Mouse (Mus musculus) intestine, postnatal 0 days (tissue): ENCODE data around the gene Padi1. TPM values are rescaled to one million over a fixed set of nuclear protein-coding genes. Genes with fewer than 3 reads are reported as not detected.

Experiments
- ATAC-seq: fragments of 200-750 bp; cut with Nextera tagmentation; 2 replicates; pipeline ENCODE4 v1.8.0; 2017; ENCODE audit warnings: mild to moderate bottlenecking, moderate TSS enrichment, moderate library complexity
- H3K27ac ChIP-seq: fragments of 300-500 bp; sonication (generic); 2 replicates; pipeline ENCODE4 v1.5.1; 2014; ENCODE audit warnings: mild to moderate bottlenecking, low read depth, low read length, moderate library complexity
- H3K27me3 ChIP-seq: fragments of 300-500 bp; sonication (generic); replicated peaks from 2 replicates; pipeline ENCODE4 v1.6.1; 2014; ENCODE audit warnings: low read length, mixed read lengths; ENCODE audit not compliant: control insufficient read depth, insufficient read depth
- H3K36me3 ChIP-seq: fragments of 300-500 bp; sonication (generic); 2 replicates; pipeline ENCODE4 v1.6.1; 2014; ENCODE audit warnings: mild to moderate bottlenecking, moderate library complexity; ENCODE audit not compliant: control insufficient read depth, insufficient read depth
- H3K4me1 ChIP-seq: fragments of 300-500 bp; sonication (generic); replicated peaks from 2 replicates; pipeline ENCODE4 v1.6.1; 2014; ENCODE audit warnings: antibody characterized with exemption, low read length, mixed read lengths; ENCODE audit not compliant: control insufficient read depth, insufficient read depth
- H3K4me2 ChIP-seq: fragments of 300-500 bp; sonication (generic); replicated peaks from 2 replicates; pipeline ENCODE4 v1.6.1; 2014; ENCODE audit warnings: low read depth, mild to moderate bottlenecking, moderate library complexity
- H3K4me3 ChIP-seq: fragments of 300-500 bp; sonication (generic); 2 replicates; pipeline ENCODE4 v1.5.1; 2014; ENCODE audit warnings: low read depth, low read length
- H3K9ac ChIP-seq: fragments of 300-500 bp; sonication (generic); 2 replicates; pipeline ENCODE4 v1.6.1; 2014; ENCODE audit warnings: mild to moderate bottlenecking, low read depth, low read length
- H3K9me3 ChIP-seq: fragments of 300-500 bp; sonication (generic); 2 replicates; pipeline ENCODE4 v1.6.1; 2016; ENCODE audit warnings: mixed run types; ENCODE audit not compliant: control insufficient read depth
- CTCF ChIP-seq: sonication (generic); IDR thresholded peaks from 2 replicates; pipeline ENCODE4 v1.5.1; 2016; ENCODE audit warnings: low read depth, mild to moderate bottlenecking, control low read depth, antibody characterized with exemption, moderate library complexity
- WGBS: fragments of 180-500 bp; shearing (Covaris S2); extraction: QIAGEN DNeasy Blood & Tissue Kit; methylation state at CpG from one replicate; pipeline ENCODE4 v1.1.7; 2014; 5-methylcytosine and 5-hydroxymethylcytosine counted together
- polyA plus RNA-seq: library from polyadenylated mRNA; unstranded; fragments of >200 nt; fragmentation: Nextera tagmentation; extraction: Ambion mirVana; gene quantifications from 2 replicates; pipeline ENCODE4 v1.2.1, GENCODE M21; 2015

Padi1 gene
- polyA plus RNA-seq, 1 experiment from 2014 or later, result 0.47 TPM

- no peaks in the 10 kb centered on the region for H3K27me3 ChIP-seq
- no peak overlapping the region for H3K27ac ChIP-seq
- no peak for TF ChIP-seq CTCF
- no peak overlapping the region for H3K4me3 ChIP-seq
- no peaks in the 10 kb centered on the region for H3K9me3 ChIP-seq
- no peaks in the 10 kb centered on the region; the same call in 1 of the 2 replicates for H3K4me1 ChIP-seq
- no peak overlapping the region for H3K4me2 ChIP-seq
- no peak overlapping the region for H3K9ac ChIP-seq
- H3K36me3 ChIP-seq, result no peaks in the 10 kb centered on the region
- WGBS, result 12% methylated on average over 4 of the region's 4 CpGs
- no peak for ATAC-seq
These were observed 74.5 kb downstream of the Padi1 start for GRCm38 (mm10) chr4:140771091-140771490.

GRCm38 (mm10) chr4:140770433-140770832, 75.1 kb downstream of the Padi1 start:
- 7% methylated on average over 13 of the region's 13 CpGs for WGBS
- H3K4me1 ChIP-seq, result no peaks in the 10 kb centered on the region; the same call in 1 of the 2 replicates
- no peak overlapping the region for H3K9ac ChIP-seq
- no peak overlapping the region for H3K27ac ChIP-seq
- H3K27me3 ChIP-seq, result no peaks in the 10 kb centered on the region
- H3K4me2 ChIP-seq, result peak overlapping the region; percentile 40
- no peaks in the 10 kb centered on the region for H3K36me3 ChIP-seq
- H3K9me3 ChIP-seq, result no peaks in the 10 kb centered on the region
- no peak for TF ChIP-seq CTCF
- H3K4me3 ChIP-seq, result peak overlapping the region; percentile 29
- ATAC-seq, result peak; percentile 50

- 74% methylated on average over 5 of the region's 5 CpGs for WGBS
- Histone ChIP-seq H3K4me1 (no peaks in the 10 kb centered on the region; the same call in 1 of the 2 replicates), H3K27ac (no peak overlapping the region), H3K9ac (no peak overlapping the region), H3K4me2 (no peak overlapping the region), H3K4me3 (no peak overlapping the region), H3K36me3 (no peaks in the 10 kb centered on the region), H3K9me3 (no peaks in the 10 kb centered on the region), H3K27me3 (no peaks in the 10 kb centered on the region)
- TF ChIP-seq CTCF, result no peak
- no peak for ATAC-seq
These were observed 76.6 kb downstream of the Padi1 start for GRCm38 (mm10) chr4:140768973-140769372.

- 69% methylated on average over 3 of the region's 3 CpGs for WGBS
- Histone ChIP-seq H3K36me3 (no peaks in the 10 kb centered on the region), H3K27me3 (no peaks in the 10 kb centered on the region), H3K9ac (no peak overlapping the region), H3K4me3 (no peak overlapping the region), H3K4me1 (no peaks in the 10 kb centered on the region), H3K27ac (no peak overlapping the region), H3K9me3 (no peaks in the 10 kb centered on the region), H3K4me2 (no peak overlapping the region)
- TF ChIP-seq CTCF, result no peak
- no peak for ATAC-seq
These were observed 79.6 kb downstream of the Padi1 start for GRCm38 (mm10) chr4:140765936-140766335.

- Histone ChIP-seq H3K4me3 (no peak overlapping the region), H3K4me1 (no peaks in the 10 kb centered on the region), H3K27me3 (no peaks in the 10 kb centered on the region), H3K9ac (no peak overlapping the region), H3K4me2 (no peak overlapping the region), H3K36me3 (no peaks in the 10 kb centered on the region), H3K27ac (no peak overlapping the region), H3K9me3 (no peaks in the 10 kb centered on the region)
- ATAC-seq, result peak; percentile 53
- WGBS, result 11% methylated on average over 9 of the region's 9 CpGs
- peak; percentile 87 for TF ChIP-seq CTCF
These were observed 82.4 kb downstream of the Padi1 start for GRCm38 (mm10) chr4:140763158-140763557.

Other genes starting within 250 kb of the Padi1 start
- 3.9 and 5.4 TPM in 2 replicates for gene Arhgef10l, start 179.8 kb downstream of the Padi1 start, polyA plus RNA-seq
- gene Rcc2, start 145.2 kb downstream of the Padi1 start, polyA plus RNA-seq, result 14.6 and 15.6 TPM in 2 replicates
- not detected in 2 replicates for gene Padi6, start 103.1 kb downstream of the Padi1 start, polyA plus RNA-seq
- gene Padi4, start 71.5 kb downstream of the Padi1 start, polyA plus RNA-seq, result 5.4 and 5.5 TPM in 2 replicates
- gene Padi3, start 35.1 kb downstream of the Padi1 start, polyA plus RNA-seq, result 0.83 and 0.85 TPM in 2 replicates
- gene Padi2, start 60.6 kb upstream of the Padi1 start, polyA plus RNA-seq, result 1.1 and 1.2 TPM in 2 replicates
- 588 and 627 TPM in 2 replicates for gene Sdhb, start 115.4 kb upstream of the Padi1 start, polyA plus RNA-seq
- 10.9 and 11.7 TPM in 2 replicates for gene Atp13a2, start 141.1 kb upstream of the Padi1 start, polyA plus RNA-seq
- gene Mfap2, start 164.6 kb upstream of the Padi1 start, polyA plus RNA-seq, result 117 and 138 TPM in 2 replicates
- 1.3 and 1.5 TPM in 2 replicates for gene Crocc, start 214.8 kb upstream of the Padi1 start, polyA plus RNA-seq
- gene Necap2, start 232.6 kb upstream of the Padi1 start, polyA plus RNA-seq, result 103 TPM in 2 replicates
- 0.12 and 0.33 TPM in 2 replicates for gene Spata21, start 242.6 kb upstream of the Padi1 start, polyA plus RNA-seq